Mouse (Mus musculus): Measurements from ENCODE around the gene Gm43517. TPM values are rescaled to one million over a fixed set of nuclear protein-coding genes. Genes with fewer than 3 reads are reported as not detected.

The Gm43517 gene
- total RNA-seq, 2 experiments from 2014 or later, result 7.5 to 7.8 TPM

DNA sequence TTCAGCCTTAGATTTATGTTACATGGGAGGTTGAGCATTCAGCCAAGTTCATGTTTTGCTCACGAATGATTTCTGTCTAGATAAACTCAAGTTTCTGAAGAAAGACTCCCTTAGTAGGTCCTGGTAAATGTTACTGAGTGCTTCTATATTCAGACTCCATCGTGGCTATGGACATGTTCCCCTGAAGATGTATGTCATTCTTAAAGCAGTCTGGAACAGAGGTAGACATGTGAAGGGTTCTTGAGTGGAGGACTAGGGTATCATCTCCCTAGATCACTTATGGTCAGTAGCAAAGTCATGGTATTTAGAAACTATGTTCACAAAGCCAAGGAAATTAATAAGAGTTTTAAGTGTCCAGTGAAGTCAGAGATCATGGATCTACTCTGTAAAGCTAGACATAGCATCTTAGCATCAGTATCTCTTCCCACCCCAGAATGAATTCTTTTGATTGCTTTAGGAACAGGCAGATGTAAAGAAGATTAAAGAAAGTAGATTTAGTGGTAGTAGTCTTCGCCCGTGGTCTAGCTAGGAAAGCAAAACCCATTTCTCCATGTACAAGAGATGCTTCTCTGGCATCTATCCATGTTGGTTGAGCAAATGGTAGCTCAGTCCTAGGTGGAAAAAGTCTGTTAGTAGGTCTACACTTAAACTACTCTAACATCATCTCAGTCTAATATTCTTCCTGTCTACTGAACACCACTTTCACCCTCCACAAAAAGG is 12.6 kb downstream of the Gm43517 start:
- intact Hi-C loops (cut with DNase I), result loop anchor here (2.0 kb wide), 1 partner anchor 557 kb away; no protein-coding TSS in a partner anchor
- no peak for DNase-seq (ENCODE audit: low spot score in 2 of 2)

DNA sequence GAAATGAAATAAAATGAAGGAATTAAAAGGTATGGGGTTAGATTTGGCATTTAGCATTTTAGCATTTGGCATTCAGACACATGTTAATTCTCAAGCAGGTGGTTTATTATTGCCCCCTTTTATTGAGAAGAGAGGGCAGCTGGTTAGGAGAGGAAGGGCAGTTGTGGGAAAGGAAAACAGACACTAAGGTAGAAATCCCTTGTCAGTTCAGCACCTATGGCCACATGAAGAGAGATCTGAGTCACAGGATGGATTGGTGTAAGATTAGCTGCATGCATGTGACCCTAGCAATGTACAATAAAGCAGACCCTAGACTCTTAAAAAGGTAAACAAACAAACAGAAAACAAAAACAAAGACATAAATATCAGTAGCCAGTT is 13.2 kb downstream of the Gm43517 start:
- intact Hi-C loops (cut with DNase I), result no loop called here

DNA sequence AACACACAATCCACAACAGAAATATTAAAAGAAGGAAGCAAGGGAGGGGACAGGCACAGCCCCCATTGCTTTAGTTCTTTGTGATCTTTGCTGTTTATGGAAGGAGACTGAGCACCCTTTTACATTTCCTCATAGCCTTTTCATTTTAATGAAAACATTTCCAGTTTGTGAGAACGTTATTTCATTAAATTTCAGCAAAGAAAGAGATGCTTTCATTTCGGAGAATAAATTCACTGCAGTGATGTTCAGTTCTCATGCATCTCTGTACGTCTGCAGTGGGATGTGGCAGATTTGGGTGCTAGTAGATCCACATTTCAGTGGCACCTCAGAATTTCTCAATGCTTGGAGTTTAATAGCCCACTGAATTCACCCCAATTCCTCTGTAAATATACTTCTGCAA is 13.7 kb downstream of the Gm43517 start:
- intact Hi-C loops (cut with DNase I), result no loop called here
- DNase-seq (ENCODE audit: low spot score in 2 of 2), result no peak

More for the DNA sequence above, 13.2 kb downstream of the Gm43517 start:
- DNase-seq (ENCODE audit: low spot score in 2 of 2), result no peak

DNA sequence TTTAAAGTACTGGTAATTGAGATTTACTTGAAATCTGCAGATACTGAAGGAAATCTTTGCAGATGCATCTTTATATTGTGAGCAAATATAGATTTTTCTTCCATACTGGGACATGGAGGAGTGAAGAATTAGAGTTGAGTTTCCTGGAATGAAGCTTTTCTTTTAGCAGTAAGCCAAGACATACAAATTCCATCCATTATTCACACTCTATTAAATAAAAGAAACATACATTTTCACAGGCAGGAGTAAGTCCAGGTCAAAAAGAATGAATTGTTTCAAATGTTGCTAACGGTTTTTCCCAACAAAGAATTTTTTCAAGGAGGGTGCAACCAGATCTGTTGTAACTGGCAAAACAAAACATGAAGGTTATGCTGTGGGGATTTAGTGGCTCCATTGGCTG is 14.6 kb downstream of the Gm43517 start:
- intact Hi-C loops (cut with DNase I), result loop anchor here (5.0 kb wide), 1 partner anchor 348 kb away; no protein-coding TSS in a partner anchor
- DNase-seq (ENCODE audit: low spot score in 2 of 2), result no peak

DNA sequence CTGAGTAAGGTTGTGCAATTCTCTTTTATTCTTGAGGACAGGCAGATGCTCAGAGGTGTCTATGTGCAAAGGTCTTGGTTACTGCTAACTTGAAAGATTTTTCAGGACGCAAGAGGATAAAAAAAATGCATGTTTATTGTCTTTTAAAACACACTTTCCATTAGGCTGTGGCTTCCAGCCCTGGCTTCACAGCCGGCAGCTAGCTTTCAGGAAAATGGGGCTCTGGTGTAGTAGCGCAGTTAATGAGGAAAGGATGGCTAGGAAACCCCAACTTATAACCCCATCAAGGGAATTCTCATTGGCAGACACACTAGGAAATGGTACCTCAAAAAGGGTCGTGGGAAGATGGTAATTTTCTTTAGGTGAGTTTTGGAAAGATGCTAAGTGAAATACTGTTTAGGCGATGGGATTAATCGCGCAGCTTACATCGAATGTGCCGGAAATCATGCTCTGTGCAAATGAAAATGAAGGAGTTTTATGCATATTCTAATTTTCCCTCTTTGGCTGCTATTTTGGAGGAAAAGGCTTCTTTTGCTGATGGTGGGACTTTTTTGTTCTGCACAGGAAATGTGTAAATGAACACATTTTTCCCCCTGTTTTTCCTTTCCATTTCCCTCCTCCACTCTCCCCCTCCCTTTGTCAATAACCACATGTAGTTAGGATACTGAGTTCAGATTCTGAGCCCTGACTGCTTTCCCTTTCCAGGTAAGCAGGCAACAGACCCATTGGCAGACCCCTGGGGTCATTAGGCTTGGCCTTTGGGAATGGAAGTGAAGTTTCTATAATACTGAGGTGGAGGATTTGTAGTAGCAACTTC is 15.3 kb downstream of the Gm43517 start:
- DNase-seq (ENCODE audit: low spot score in 2 of 2), result no peak
- intact Hi-C loops (cut with DNase I), result loop anchor here (5.0 kb wide), 1 partner anchor 347 kb away; no protein-coding TSS in a partner anchor

DNA sequence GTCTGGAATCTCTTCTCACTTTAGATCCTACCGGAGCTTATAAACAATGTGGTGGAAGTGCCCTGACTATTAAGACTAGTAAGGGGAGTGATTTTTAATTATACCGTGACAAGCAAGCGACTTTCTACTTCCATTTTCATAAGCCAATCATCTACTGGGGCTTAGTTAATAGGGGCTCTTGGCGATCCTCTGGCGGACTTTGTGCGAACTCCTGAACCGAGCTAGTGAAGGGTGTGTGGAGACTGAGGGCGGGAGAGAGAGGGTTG is 15.8 kb downstream of the Gm43517 start:
- intact Hi-C loops (cut with DNase I), result loop anchor here (5.0 kb wide), 1 partner anchor 347 kb away; no protein-coding TSS in a partner anchor
- DNase-seq (ENCODE audit: low spot score in 2 of 2), result no peak

DNA sequence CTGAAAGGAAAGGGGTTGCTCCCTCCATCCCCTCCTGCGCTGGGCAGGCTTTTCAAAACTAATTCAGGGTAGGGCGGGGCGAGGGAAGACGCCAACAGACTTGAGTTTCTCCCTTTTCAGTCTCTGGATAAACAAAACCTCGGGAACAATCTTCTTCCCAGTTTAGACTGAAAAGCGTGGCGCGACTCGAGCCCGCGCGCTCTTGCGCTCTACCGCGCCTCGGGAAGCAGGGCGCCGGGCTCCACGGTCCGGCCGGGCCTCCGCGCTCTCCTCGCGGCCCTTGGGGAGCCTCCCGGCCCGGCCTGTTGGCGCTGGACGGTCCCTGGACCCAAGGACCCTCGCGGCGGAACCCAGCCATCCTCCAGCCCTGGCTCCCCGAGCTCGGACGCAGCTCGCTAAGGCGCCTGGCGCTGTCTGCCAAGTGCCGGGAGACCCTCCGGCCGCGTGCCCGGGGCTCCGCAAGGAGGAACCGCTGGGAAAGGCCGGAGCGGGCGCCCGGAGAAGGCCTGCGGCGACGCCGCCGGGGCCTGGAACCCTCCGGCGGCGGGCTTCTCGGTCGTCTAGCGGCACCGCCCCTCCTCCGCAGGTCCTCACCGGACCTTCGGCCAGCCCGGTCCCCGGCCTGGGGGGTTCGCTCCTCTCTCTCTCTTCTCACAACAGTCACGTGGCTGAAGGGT is 16.3 kb downstream of the Gm43517 start:
- intact Hi-C loops (cut with DNase I), result loop anchor here (5.0 kb wide), 1 partner anchor 346 kb away; no protein-coding TSS in a partner anchor

DNA sequence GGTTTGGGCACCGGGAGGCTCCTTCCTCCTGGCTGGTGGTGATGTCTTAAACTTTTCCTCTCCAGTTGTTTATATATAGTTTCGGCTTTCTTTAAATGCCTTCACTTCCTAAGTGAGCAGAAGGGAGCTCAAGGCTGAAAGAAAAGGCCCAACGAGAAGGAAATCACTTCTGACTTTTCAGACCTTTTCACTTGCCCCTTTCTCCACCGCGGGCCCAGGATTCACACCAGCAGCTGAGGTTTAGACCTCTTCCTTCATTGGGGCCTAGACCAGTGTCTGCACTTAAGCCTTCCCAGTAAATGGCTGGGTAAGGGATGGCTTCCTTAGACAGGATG is 16.8 kb downstream of the Gm43517 start:
- intact Hi-C loops (cut with DNase I), result loop anchor here (5.0 kb wide), 1 partner anchor 346 kb away; no protein-coding TSS in a partner anchor
- DNase-seq (ENCODE audit: low spot score in 2 of 2), result no peak

More for the DNA sequence above, 16.3 kb downstream of the Gm43517 start:
- peak; percentile 74 to 77 for DNase-seq (ENCODE audit: low spot score in 2 of 2)

DNA sequence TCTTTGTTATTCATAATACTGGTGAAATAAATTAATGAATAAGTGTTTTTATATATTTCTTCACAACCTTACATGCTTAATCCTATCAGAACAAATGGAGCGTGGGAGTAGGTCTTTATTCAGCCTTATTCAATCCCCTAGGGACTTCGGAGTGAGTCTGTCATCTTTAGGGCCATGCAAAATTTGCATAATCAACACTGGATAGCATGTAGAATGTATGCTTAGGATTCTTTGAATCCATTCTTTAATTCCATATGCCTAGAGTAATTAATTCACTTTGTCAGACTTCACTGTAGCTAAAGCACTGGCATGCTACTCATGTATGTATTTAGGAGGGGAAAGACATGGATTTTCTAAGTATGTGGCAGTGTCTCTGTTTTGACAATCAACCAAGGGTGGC is 24.9 kb downstream of the Gm43517 start:
- DNase-seq (ENCODE audit: low spot score in 2 of 2), result no peak
- intact Hi-C loops (cut with DNase I), result no loop called here

DNA sequence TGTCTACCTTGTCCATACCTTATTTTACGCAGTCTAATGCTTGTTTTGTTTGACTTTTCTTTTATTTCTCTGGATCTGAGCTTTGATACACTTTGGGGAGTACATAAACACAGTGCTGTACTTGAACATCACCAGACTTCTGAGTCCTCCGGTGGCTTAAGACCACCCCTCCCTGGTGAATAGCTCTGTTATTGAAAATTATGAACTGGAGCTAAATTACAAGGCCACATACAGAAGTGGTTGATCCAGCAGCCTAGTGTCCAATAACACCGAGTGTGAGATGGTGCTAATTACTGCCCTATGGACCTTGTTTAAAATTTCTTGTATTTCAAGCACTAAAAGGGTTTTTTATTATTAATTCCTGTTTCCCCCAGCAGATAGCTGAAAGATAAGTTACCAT is 33.0 kb downstream of the Gm43517 start:
- intact Hi-C loops (cut with DNase I), result no loop called here
- DNase-seq (ENCODE audit: low spot score in 2 of 2), result no peak

Other genes with a start within 250 kb of the Gm43517 start
- gene Foxg1, start 2.5 kb upstream of the Gm43517 start, total RNA-seq (2021), result 100 to 1,000 TPM; 102 to 128 TPM

Data from left cerebral cortex, postnatal 14 days (tissue).